Mouse (Mus musculus): Measurements from ENCODE around the gene Glmn.

Glmn gene

GRCm38 (mm10) chr5:107516087-107516486, 81.6 kb downstream of the Glmn start:
- no peak for DNase-seq (ENCODE audit: low spot score in 2 of 2)

- DNase-seq (ENCODE audit: low spot score in 2 of 2): no peak
Observed at GRCm38 (mm10) chr5:107515453-107515852, 82.2 kb downstream of the Glmn start.

- DNase-seq (ENCODE audit: low spot score in 2 of 2): peak in 1 of 2 experiments; percentile 30
Observed at GRCm38 (mm10) chr5:107513583-107513982, 84.1 kb downstream of the Glmn start.

GRCm38 (mm10) chr5:107511326-107511725, 86.4 kb downstream of the Glmn start:
- DNase-seq (ENCODE audit: low spot score in 2 of 2): no peak

GRCm38 (mm10) chr5:107510503-107510902, 87.2 kb downstream of the Glmn start:
- no peak for DNase-seq (ENCODE audit: low spot score in 2 of 2)

- DNase-seq (ENCODE audit: low spot score in 2 of 2): no peak
Observed at GRCm38 (mm10) chr5:107507321-107507720, 90.4 kb downstream of the Glmn start, which contains the start of gene Gm42669. Gm42669 (plus strand) TSS chr5:107507621.

GRCm38 (mm10) chr5:107500741-107501140, 96.9 kb downstream of the Glmn start:
- DNase-seq (ENCODE audit: low spot score in 2 of 2): no peak

GRCm38 (mm10) chr5:107499891-107500535, 97.7 kb downstream of the Glmn start:
- DNase-seq (ENCODE audit: low spot score in 2 of 2): no peak

Measured in right cerebral cortex, postnatal 36 days (tissue).